Mouse (Mus musculus) activated CD4-positive, CD25-positive, alpha-beta regulatory T cell, adult 4 months (primary cell): Measurements from ENCODE around the gene Fra10ac1. TPM values are rescaled to one million over a fixed set of nuclear protein-coding genes. Genes with fewer than 3 reads are reported as not detected.
A peak's percentile ranks its signal among the peaks of the same experiment; 100 is the strongest.

Experiments
- ATAC-seq: one replicate; pipeline ENCODE4 v1.8.0; 2017
- polyA plus RNA-seq, 2 experiments: library from polyadenylated mRNA; unstranded; fragments of 100-300 nt; shearing (Covaris generic); gene quantifications; one replicate each; pipeline ENCODE4 v1.2.1; 2017

Gene Fra10ac1
- polyA plus RNA-seq, 2 experiments from 2014 or later: 25.6 to 33.2 TPM

- no peak for ATAC-seq
Measured at GRCm38 (mm10) chr19:38228699-38229098, 4.7 kb upstream of the Fra10ac1 start.

GRCm38 (mm10) chr19:38224685-38225060 lies 717 bp upstream of the Fra10ac1 start:
- ATAC-seq: no peak

- peak; percentile 3 for ATAC-seq
Measured at GRCm38 (mm10) chr19:38223356-38223904, 526 bp downstream of the Fra10ac1 start.

GRCm38 (mm10) chr19:38217696-38218095 lies 6.3 kb downstream of the Fra10ac1 start:
- ATAC-seq: no peak

- ATAC-seq: no peak
Measured at GRCm38 (mm10) chr19:38206669-38207068, 17.3 kb downstream of the Fra10ac1 start.

GRCm38 (mm10) chr19:38198731-38199130 lies 25.2 kb downstream of the Fra10ac1 start:
- no peak for ATAC-seq

- no peak for ATAC-seq
Measured at GRCm38 (mm10) chr19:38195245-38195644, 28.7 kb downstream of the Fra10ac1 start.

GRCm38 (mm10) chr19:38191446-38191845 lies 32.5 kb downstream of the Fra10ac1 start:
- ATAC-seq: no peak

GRCm38 (mm10) chr19:38190606-38191005 lies 33.4 kb downstream of the Fra10ac1 start:
- no peak for ATAC-seq

- no peak for ATAC-seq
Measured at GRCm38 (mm10) chr19:38187345-38187680, 36.6 kb downstream of the Fra10ac1 start.

GRCm38 (mm10) chr19:38186631-38187344 lies 37.2 kb downstream of the Fra10ac1 start:
- no peak for ATAC-seq

GRCm38 (mm10) chr19:38179675-38180074 lies 44.3 kb downstream of the Fra10ac1 start:
- ATAC-seq: no peak

- ATAC-seq: no peak
Measured at GRCm38 (mm10) chr19:38164633-38165032, 59.3 kb downstream of the Fra10ac1 start.

GRCm38 (mm10) chr19:38161648-38162354 lies 62.2 kb downstream of the Fra10ac1 start:
- no peak for ATAC-seq

- ATAC-seq: no peak
Measured at GRCm38 (mm10) chr19:38156243-38156642, 67.7 kb downstream of the Fra10ac1 start.

- no peak for ATAC-seq
Measured at GRCm38 (mm10) chr19:38143540-38144271, 80.2 kb downstream of the Fra10ac1 start.

Other genes with a start within 250 kb of the Fra10ac1 start
- under 1 TPM; 0.19 to 0.27 TPM for gene Myof, start 180.6 kb downstream of the Fra10ac1 start, polyA plus RNA-seq
- 10 to 100 TPM; 11.9 to 14.7 TPM for gene Cep55, start 169.1 kb downstream of the Fra10ac1 start, polyA plus RNA-seq
- gene Ffar4, start 127.1 kb downstream of the Fra10ac1 start, polyA plus RNA-seq: under 1 TPM in 1 of 2 experiments, not detected in 1; 0.32 TPM
- not detected for gene Rbp4, start 98.9 kb downstream of the Fra10ac1 start, polyA plus RNA-seq
- gene Pde6c, start 91.4 kb downstream of the Fra10ac1 start, polyA plus RNA-seq: not detected
- gene Lgi1, start 40.4 kb upstream of the Fra10ac1 start, polyA plus RNA-seq: not detected
- 1 to 10 TPM; 5.7 to 5.9 TPM for gene Slc35g1, start 171.8 kb upstream of the Fra10ac1 start, polyA plus RNA-seq